Mouse (Mus musculus) cerebellum, adult 11 months (tissue): ENCODE measurements at regions not wholly inside any gene's neighbourhood (a gene's known extent, or its start where the extent isn't known, plus 50 kb on each side); places are given as distances from the start of the nearest gene placed in this dataset.

ENCODE experiments used
- DNase-seq: peaks from one replicate; pipeline ENCODE4 v3.0.0; 2022

GRCm38 (mm10) chr3:120897758-120898157 is 273.7 kb downstream of the Rwdd3 start:
- no peak for DNase-seq

- DNase-seq: peak; percentile 58
Observed at GRCm38 (mm10) chr3:120897221-120897620, 274.3 kb downstream of the Rwdd3 start.

- peak; percentile 47 for DNase-seq
Observed at GRCm38 (mm10) chr3:120886063-120886841, 285.2 kb downstream of the Rwdd3 start.

- DNase-seq: no peak
Observed at GRCm38 (mm10) chr3:120885401-120885800, 286.1 kb downstream of the Rwdd3 start.

GRCm38 (mm10) chr3:120884189-120884588 is 287.3 kb downstream of the Rwdd3 start:
- DNase-seq: no peak

- DNase-seq: no peak
Observed at GRCm38 (mm10) chr3:120883650-120884049, 287.8 kb downstream of the Rwdd3 start.

- no peak for DNase-seq
Observed at GRCm38 (mm10) chr3:120879409-120879808, 292.1 kb downstream of the Rwdd3 start.

- DNase-seq: no peak
Observed at GRCm38 (mm10) chr3:120875740-120876139, 295.8 kb downstream of the Rwdd3 start.

- DNase-seq: no peak
Observed at GRCm38 (mm10) chr3:120865036-120865435, 306.5 kb downstream of the Rwdd3 start.

- DNase-seq: no peak
Observed at GRCm38 (mm10) chr3:120861641-120862040, 309.9 kb downstream of the Rwdd3 start.

GRCm38 (mm10) chr3:120858281-120858680 is 313.2 kb downstream of the Rwdd3 start:
- peak; percentile 65 for DNase-seq

GRCm38 (mm10) chr3:120854322-120854721 is 317.2 kb downstream of the Rwdd3 start:
- DNase-seq: no peak

GRCm38 (mm10) chr3:120843623-120844022 is 327.9 kb downstream of the Rwdd3 start:
- DNase-seq: no peak

GRCm38 (mm10) chr3:120823536-120823935 is 348.0 kb downstream of the Rwdd3 start:
- DNase-seq: no peak

- no peak for DNase-seq
Observed at GRCm38 (mm10) chr3:120811901-120812300, 359.6 kb downstream of the Rwdd3 start.

GRCm38 (mm10) chr3:120810527-120810926 is 361.0 kb downstream of the Rwdd3 start:
- no peak for DNase-seq

GRCm38 (mm10) chr3:120810048-120810447 is 361.4 kb downstream of the Rwdd3 start:
- DNase-seq: no peak

GRCm38 (mm10) chr3:120786659-120787058 is 384.8 kb downstream of the Rwdd3 start:
- peak; percentile 5 for DNase-seq

GRCm38 (mm10) chr3:120781486-120781885 is 390.0 kb downstream of the Rwdd3 start:
- DNase-seq: no peak

GRCm38 (mm10) chr3:120779091-120779490 is 392.4 kb downstream of the Rwdd3 start:
- DNase-seq: no peak

GRCm38 (mm10) chr3:120774951-120775350 is 396.5 kb downstream of the Rwdd3 start:
- no peak for DNase-seq

- no peak for DNase-seq
Observed at GRCm38 (mm10) chr3:120761681-120762080, 409.8 kb downstream of the Rwdd3 start.

GRCm38 (mm10) chr3:120761223-120761622 is 410.3 kb downstream of the Rwdd3 start:
- DNase-seq: no peak

GRCm38 (mm10) chr3:120748513-120748912 is 423.0 kb downstream of the Rwdd3 start:
- DNase-seq: no peak

- DNase-seq: no peak
Observed at GRCm38 (mm10) chr3:120747678-120748077, 423.8 kb downstream of the Rwdd3 start.
